Mouse (Mus musculus): ENCODE results near the gene Atl2.

Gene Atl2

DNA sequence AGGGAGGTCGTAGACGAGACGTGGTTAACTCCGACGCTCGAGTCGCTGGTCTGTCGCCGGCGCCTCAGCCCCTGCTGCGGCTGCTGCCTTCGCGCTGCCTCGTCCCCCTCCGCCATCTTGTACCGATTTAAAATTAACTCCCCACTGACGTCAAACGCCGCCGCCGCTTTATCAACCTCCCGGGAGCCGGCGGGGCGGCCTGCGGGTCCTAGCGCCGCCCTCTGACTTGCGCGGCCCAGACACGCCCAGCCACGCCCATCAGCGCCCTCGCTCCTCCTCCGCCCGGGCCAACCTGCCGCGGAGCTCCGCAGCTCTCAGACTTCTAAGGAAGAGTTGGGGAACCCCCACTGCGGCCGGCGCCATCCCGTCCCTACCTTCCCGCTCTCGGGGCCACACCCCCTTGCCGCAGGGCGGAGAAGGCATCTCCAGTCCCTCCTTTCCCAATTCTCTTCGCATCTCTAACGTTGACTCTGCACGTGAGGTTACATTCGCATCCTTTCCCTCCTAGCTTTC is at the start of gene Atl2:
Gene Atl2, minus strand, starts transcription at position 213 of the 513 bp plus-strand sequence.
- CTCF ChIA-PET: interaction anchor here (0.6 to 2.0 kb wide), 6 partner anchors 75 to 989 kb away, joined by 3 to 8 read pairs (median 4); no protein-coding TSS in a partner anchor

DNA sequence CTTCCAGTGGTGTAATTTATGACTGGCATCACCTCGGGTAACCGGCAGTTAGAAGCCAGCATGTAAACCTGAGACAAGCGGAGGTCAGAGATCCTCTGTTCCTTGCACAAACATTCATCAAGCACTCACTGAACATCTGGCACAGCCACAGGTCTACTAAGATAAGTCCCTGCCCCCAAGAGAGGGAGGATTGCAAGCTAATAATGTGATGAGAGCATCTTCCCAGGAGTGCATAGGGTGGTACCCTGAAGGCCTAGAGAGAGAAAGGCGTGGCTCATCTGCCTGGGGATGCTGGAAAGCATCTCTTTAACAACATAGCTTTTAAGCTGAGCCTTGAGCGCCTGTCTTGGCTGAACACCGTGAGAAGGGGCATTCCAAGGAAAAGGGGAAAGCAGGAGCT is 48.9 kb upstream of the Atl2 start:
- ChIA-PET CTCF (no interaction called here), POLR2A (interaction anchor here in 1 of 4 experiments (0.8 kb wide), 1 partner anchor 44 kb away, joined by 3 read pairs; no protein-coding TSS in a partner anchor)

More for the DNA sequence above, at the start of gene Atl2:
- POLR2A ChIA-PET: interaction anchor here (0.5 to 2.5 kb wide), 38 partner anchors 9 to 761 kb away, joined by 3 to 32 read pairs (median 4); partner anchors contain the start of genes Srsf7 (in 3 of the 4), Ttc39d (in 3 of the 4) and Cyp1b1 (in 1 of the 4)

DNA sequence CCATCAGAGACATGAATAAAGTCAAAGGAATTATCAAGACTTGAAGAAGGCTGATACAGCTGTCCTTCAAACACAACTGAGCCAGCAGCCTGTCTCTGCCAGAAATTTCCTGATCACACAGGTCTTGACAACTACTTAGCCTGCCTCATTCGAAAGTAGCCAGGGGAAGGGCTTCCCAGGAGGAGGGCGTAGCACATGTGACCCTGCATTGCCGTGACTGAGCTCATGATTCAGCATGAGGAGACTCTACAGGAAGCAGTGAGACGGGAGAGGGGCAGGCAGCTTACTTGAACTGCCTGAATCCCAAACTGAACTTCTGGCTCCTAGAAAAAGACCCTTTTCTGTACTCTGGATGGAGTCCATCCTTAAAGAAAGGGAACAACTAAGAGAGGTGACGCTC is 46.5 kb upstream of the Atl2 start:
- POLR2A ChIA-PET: interaction anchor here in 3 of 4 experiments (0.6 to 1.3 kb wide), 11 partner anchors 10 to 1056 kb away, joined by 3 to 7 read pairs (median 4); partner anchors contain the start of genes Srsf7 (in 1 of the 3) and Ttc39d (in 1 of the 3)
- CTCF ChIA-PET: interaction anchor here in 1 of 4 experiments (0.6 kb wide), 1 partner anchor 33 kb away, joined by 4 read pairs; no protein-coding TSS in a partner anchor

DNA sequence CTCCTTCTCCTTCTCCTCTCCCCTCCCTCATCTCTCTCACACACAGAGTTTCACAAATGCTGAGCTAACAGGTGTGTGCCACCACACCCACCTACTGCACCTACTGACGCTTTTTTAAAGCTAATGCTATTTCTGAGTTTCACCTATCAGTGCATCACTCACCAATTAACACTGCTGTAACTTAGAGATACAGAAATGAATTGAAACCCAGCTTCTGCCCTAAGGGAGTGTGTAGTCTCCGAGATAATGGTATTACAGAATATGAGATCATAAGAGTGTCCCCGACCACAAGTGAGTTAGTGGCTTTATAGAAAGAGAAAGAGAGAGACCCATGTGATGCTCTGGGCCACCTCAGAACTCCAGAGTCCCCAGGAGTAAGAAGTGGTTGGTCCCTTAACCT is 43.2 kb upstream of the Atl2 start:
- CTCF ChIA-PET: interaction anchor here in 2 of 4 experiments (0.5 to 0.7 kb wide), 2 partner anchors 65 to 275 kb away, joined by 3 read pairs; no protein-coding TSS in a partner anchor
- POLR2A ChIA-PET: interaction anchor here in 2 of 4 experiments (0.6 to 1.5 kb wide), 7 partner anchors 11 to 893 kb away, joined by 3 to 12 read pairs (median 4); no protein-coding TSS in a partner anchor

DNA sequence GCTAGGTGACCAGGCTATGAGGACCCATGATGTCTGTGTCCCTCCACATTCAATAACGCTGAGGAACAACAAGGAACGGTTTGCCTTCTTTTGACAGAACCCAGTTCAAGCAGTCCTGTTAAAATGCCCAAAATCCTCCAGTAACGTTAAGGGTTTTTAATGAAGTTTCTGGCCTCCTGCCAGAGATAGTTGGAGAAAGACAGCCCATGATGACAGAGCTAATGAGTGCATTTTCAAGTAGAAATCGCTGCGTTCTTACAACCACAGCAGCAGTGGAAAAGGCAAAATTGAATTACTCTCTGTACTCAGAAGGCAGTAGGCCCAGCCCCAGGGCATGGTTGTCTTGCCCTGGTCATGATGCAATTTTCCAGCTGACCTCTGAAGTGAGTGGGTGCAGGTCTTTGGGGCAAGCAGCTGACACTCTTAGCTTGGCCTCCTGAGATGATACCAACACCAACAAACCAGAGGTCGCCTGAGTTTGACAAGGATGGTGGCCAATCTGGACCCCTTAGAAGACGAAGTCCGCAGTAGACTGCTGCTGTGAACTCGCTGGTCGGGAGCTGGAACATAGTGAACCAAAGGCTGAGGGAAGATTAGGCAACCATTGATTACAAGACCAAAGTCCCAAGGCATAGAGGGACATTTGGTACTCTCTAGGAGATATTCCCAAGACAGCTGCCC is 42.1 kb upstream of the Atl2 start:
- ChIA-PET POLR2A (interaction anchor here in 2 of 4 experiments (0.5 to 1.5 kb wide), 5 partner anchors 10 to 58 kb away, joined by 3 to 12 read pairs (median 4); no protein-coding TSS in a partner anchor), CTCF (no interaction called here)

DNA sequence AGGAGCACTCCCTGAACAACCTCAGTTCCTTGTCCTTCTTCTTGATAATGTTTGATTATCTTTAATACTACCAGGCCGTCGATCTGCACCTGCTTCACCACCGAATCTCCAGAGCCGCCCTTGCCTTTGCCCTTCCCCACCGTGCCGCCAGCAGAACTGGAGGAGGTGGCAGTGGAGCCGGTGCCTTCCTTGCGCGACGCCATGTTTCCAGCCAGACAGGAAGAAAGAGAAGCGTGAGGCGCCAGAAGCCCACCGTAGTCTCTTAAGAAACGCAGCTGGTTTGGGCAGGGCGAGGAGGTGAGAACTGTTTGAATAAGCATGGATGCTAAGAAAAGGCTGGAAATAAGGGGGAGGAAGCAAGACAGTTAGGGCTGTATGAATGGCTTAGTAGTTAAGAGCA is 38.4 kb upstream of the Atl2 start:
- POLR2A ChIA-PET: interaction anchor here in 1 of 4 experiments (1.4 kb wide), 1 partner anchor 39 kb away, joined by 5 read pairs; the partner anchor contains the start of gene Atl2
- CTCF ChIA-PET: no interaction called here

DNA sequence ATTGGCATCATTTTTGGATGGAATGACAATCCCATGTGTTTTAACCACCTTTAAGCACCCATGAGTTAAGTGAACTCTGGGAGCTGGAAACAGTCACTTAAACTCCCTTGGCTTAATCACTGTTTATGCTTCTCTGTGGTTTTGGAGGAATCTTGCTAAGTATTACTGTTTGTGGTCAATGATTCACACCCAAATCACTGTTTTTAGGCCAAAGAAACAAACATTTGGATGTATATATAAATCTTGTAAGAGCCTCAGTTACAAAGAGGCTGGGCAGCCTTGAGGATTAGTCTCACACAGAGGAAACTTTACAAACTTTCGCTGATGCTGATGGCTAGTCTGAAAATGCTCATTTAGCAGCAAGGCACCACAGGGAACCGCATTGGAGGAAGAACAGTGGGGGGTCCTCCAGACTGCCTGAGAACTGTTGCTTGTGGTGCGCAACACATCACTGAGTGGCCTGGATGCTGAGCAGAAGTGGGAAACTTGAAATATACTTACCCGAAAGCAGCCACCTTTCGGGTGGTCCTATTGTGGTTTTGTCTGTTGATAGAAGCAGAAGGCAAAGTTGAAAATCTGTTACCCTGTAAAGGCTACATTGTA is 36.9 kb upstream of the Atl2 start:
- ChIA-PET CTCF (interaction anchor here in 2 of 4 experiments (0.8 to 1.3 kb wide), 2 partner anchors 13 to 85 kb away, joined by 3 read pairs; no protein-coding TSS in a partner anchor), POLR2A (interaction anchor here in 1 of 4 experiments (0.6 to 2.0 kb wide), 3 partner anchors 31 to 85 kb away, joined by 4 to 6 read pairs (median 4); partner anchors contain the start of gene Atl2)

DNA sequence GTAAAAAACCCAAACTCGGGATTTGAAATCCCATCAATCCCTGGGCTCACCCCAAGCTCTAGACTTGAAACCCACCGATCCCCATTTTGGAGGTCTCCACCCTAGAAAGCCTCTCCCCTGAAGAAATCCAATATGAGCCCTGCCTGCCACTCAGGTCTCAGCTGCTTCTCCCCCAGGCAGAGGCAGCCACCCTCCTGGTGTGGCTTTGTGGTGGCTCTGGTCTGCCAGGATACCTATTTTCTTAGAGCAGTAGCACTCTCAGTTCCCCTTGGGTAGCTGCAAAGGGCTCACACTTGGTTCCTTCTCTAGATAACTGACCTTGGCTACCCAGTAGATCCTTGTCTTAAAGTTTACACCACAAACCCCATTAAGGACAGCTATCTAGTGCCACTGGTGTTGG is 31.2 kb upstream of the Atl2 start:
- ChIA-PET POLR2A (interaction anchor here in 2 of 4 experiments (0.8 to 1.5 kb wide), 6 partner anchors 8 to 280 kb away, joined by 3 to 5 read pairs (median 3); partner anchors contain the start of genes Srsf7 (in 1 of the 2) and Ttc39d (in 1 of the 2)), CTCF (no interaction called here)

DNA sequence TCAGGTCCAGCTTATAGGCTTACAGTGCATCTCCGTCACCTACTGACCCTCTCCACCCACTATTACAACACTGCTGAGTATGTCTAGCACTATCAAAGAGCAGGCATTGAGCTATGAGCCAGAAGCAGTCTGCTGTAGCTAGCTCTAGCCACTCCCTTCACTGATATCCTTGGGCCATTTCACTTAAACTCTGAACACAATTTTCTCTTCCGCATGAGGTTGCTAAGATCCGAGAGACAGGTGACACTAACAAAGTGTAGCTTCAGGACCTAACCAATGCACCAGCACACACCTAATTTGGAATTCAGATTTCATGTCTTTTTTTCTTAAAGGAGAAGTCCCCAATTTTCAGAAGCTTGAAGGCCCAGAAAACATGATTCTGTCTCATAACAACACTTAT is 30.6 kb upstream of the Atl2 start:
- POLR2A ChIA-PET: interaction anchor here in 2 of 4 experiments (0.5 to 1.2 kb wide), 4 partner anchors 16 to 80 kb away, joined by 3 read pairs; no protein-coding TSS in a partner anchor
- CTCF ChIA-PET: no interaction called here

DNA sequence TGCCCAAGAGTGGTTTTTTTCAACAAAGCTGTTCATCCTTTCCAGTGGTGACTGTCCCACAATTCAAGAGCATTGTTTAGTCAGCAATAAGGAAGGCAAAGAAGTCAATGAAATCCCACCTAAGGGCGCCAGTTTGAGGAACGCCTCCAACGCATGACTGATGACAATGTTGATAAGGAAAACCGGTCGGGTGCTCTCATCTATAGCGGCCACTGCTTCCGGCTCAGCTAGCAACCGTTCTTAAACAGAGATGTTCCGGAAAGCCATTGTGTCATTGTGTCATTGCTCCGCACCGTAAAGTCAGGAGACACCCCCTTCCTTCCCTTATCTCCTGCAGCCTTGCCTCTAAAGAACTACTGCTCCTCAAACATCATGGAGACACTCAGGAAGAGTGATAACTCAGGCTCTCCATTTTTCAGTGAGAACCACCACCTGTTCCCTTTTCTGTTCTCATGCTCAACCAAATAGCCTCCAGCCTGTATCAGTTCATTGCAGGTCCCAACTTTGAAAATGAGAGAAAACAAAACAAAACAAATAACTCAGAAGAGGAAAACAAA is 30.0 kb upstream of the Atl2 start:
- ChIA-PET CTCF (interaction anchor here in 1 of 4 experiments (1.2 kb wide), 1 partner anchor 79 kb away, joined by 3 read pairs; no protein-coding TSS in a partner anchor), POLR2A (interaction anchor here in 2 of 4 experiments (0.6 to 0.9 kb wide), 2 partner anchors 79 to 80 kb away, joined by 3 read pairs; no protein-coding TSS in a partner anchor)

DNA sequence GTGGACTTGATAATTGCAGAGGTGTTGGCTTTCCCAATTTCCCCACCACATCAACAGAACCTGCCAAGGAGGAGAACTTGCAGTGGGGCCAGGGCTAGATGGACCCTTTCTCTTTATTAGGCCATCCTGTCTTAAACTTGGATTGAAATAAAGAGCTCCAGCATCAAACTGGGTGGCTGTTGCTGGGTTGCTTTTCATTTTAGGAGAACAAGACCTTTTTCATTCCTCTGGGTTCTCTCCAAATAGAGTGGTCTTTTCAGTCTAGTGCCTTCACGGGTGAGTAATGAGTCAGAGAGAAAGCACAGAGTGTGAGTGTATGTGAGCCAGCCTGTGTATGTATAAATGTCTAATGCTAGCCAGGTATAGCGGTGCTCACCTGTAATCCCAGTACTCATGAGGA is 24.4 kb upstream of the Atl2 start:
- CTCF ChIA-PET: interaction anchor here in 1 of 4 experiments (0.9 to 1.9 kb wide), 2 partner anchors 13 to 85 kb away, joined by 3 to 4 read pairs; no protein-coding TSS in a partner anchor
- POLR2A ChIA-PET: interaction anchor here in 3 of 4 experiments (0.5 to 2.7 kb wide), 7 partner anchors 10 to 47 kb away, joined by 3 to 13 read pairs (median 3); partner anchors contain the start of gene Atl2 (in 1 of the 3)

DNA sequence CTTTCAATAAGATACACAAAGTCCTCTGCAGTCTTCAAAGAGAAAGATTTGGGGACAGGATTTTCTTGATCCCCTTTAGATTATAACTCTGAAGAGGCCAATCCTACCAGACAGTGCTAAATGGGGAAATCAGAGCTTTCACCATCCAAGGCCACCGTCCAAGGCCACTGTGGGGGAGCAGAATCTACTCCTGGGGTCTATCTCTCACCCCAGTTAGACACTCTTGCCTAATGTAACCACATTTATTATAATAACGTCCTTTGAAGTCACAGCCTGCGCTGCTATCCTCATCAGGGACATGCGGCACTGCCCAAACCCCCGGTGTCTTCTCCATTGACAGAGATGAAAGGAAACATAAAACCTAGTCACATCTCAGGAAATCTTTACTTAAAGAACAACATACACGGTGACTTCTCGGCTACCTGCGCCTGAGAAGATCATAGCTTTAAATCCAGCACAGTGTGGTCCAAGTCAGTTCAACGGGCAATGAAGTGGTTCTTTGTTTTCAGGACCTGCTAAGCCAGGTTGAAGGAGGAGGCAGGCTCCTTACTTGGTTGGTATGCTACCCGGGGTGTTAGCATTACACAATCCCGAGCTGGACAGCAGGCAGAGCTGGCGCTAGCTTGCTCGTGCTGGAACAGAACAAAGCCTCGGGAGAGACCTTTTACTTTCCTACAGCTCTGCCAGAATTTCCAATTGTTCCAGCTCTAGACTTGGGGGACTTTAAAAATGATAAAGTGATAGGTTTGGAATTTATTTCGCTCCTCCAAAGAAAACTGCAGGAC is 23.8 kb upstream of the Atl2 start:
- ChIA-PET POLR2A (interaction anchor here (0.5 to 2.7 kb wide), 10 partner anchors 7 to 48 kb away, joined by 3 to 13 read pairs (median 3); partner anchors contain the start of gene Atl2 (in 2 of the 4)), CTCF (interaction anchor here in 1 of 4 experiments (0.9 to 1.9 kb wide), 2 partner anchors 14 to 85 kb away, joined by 3 to 4 read pairs; no protein-coding TSS in a partner anchor)

DNA sequence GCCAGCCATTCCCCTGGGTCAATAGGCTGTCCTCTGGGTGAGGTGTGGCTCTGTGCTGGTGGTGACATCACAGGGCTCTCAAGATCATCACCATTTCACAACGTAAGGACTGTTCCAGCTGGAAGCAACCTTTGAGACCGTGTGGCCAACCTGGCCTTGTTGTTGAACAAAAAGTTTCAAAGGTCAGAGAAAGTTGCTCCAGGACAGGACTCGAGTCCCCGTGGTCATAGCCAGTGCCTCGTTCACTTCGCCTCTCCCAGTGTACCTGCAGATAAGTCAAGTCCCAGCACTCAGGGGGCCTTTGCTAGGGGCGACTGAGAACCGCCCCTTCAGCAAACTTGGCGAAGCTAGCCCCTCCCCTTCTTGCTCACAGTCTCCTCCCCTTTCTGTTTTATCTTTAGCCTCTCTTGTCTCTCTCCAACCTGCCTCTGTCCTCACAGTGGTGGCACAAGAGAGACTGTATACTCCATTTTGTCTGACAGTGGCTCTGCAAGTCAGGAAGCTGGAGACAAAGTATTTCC is 22.6 kb upstream of the Atl2 start:
- POLR2A ChIA-PET: interaction anchor here (0.5 to 2.7 kb wide), 9 partner anchors 9 to 336 kb away, joined by 3 to 13 read pairs (median 4); partner anchors contain the start of gene Atl2 (in 2 of the 4)

DNA sequence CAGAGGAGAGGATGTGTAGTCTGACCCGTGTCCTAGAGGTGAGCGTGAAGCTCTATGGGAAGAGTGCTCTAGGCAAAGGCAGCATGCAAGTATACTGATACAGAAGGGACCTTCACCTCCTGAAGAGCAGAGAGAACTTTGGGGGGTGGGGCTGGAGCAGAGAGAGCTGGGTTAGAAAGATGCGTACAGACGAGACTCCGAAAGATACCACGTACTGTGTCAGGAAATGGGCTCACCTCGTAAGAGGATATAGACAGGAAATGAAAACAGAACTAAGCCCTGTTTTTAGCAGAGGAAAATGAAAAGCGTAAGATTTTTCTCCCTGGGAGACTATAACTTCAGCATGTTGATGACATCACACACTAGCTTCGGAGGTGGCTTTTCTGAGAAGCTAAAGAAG is 21.1 kb upstream of the Atl2 start:
- ChIA-PET CTCF (no interaction called here), POLR2A (interaction anchor here in 1 of 4 experiments (1.5 kb wide), 1 partner anchor 59 kb away, joined by 4 read pairs; no protein-coding TSS in a partner anchor)

More for the DNA sequence above, 22.6 kb upstream of the Atl2 start:
- CTCF ChIA-PET: interaction anchor here in 1 of 4 experiments (0.7 kb wide), 1 partner anchor 11 kb away, joined by 3 read pairs; no protein-coding TSS in a partner anchor

DNA sequence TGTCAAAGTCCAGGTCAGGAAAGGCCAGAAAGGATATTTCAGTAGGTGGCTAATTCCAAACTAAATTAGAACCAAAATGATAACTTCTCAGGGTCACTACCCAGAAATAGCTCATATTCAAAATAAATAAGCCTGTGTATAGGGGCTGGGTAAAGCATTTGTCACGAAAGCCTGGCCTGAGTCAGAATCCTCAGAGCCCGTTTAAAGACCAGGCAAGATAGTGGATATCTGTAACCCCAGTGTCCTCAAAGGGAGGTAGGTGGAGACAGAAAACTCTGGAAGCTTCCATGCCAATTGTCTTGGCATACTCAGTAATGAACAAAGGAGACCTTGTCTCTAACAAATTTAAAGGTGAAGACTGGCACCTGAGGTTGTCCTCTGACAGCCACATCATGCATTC is 16.3 kb upstream of the Atl2 start:
- ChIA-PET CTCF (no interaction called here), POLR2A (no interaction called here)

DNA sequence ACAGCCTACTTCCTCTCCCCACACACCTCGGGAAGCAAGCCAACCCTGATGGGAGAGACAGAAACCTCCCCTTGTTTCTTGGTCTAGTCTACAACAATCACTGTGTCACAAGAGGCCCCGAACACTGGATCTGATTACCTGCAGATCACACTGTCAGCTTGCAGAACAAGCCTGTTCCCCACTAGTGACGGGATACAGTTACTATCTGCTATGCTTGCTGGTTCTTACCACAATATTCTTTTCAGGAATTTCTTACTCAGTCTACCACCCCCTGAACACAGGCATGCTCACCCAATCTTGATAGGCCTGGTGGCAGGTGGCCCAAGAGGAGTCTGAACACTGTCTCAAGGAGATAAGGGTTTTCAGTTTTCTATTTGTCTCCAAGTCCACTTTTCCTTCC is 15.8 kb upstream of the Atl2 start:
- CTCF ChIA-PET: no interaction called here
- POLR2A ChIA-PET: no interaction called here

DNA sequence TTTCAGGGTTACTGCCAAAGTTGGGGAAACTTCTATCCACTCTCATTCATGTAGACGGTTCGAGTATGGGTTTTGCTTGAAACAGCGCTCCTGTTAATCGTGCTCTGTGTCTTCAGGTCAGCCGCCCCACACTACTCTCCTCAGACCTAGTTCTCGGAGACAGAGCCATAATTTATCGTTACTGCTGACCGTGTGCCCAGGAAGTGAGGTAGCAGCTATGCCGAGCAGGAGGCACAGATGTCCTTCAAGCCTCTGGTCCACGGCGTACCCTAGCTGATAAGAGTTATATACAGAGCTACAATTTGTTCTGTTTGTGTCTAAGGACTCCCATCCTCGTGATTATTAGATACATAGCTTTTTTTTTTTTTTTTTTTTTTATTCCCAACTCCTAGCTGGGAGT is 13.6 kb upstream of the Atl2 start:
- CTCF ChIA-PET: interaction anchor here in 1 of 4 experiments (0.6 kb wide), 1 partner anchor 33 kb away, joined by 4 read pairs; no protein-coding TSS in a partner anchor

More for the DNA sequence above, 13.6 kb upstream of the Atl2 start:
- POLR2A ChIA-PET: interaction anchor here in 3 of 4 experiments (0.7 to 1.3 kb wide), 4 partner anchors 9 to 28 kb away, joined by 3 to 4 read pairs (median 4); no protein-coding TSS in a partner anchor

Measured in embryonic stem cell, embryonic (primary cell).